In genomic region chr15:77036989-77037277, GRCm38 (mm10) we compare ENCODE assay signal across 9 mouse cellular contexts. TPM values are rescaled to one million over a fixed set of nuclear protein-coding genes. Genes with fewer than 3 reads are reported as not detected.
DNase-seq lines count a peak whose midpoint lies in the region; ATAC-seq and TF ChIP-seq lines count a peak whose summit lies in the region.
"Had no signal": no experiment of that assay in that cellular context is flagged by ENCODE, and none has a peak within 500 bp of the region (broad histone marks: within the 10 kb centered on the region; RNA-seq: fewer than 3 reads in every experiment).

No protein-coding gene starts in this region.

- no peaks in the 10 kb centered on the region for H3K36me3 ChIP-seq in liver, adult 2 months (ENCODE audit: control insufficient read depth, insufficient read depth, low read length)
- no peaks in the 10 kb centered on the region for H3K36me3 ChIP-seq in embryonic facial prominence, embryonic 14.5 days (ENCODE audit: control insufficient read depth, insufficient read depth, low read length)
- H3K36me3 ChIP-seq in hindbrain, postnatal 0 days (ENCODE audit: insufficient read depth, low read length), result no peaks in the 10 kb centered on the region
- no peaks in the 10 kb centered on the region for H3K36me3 ChIP-seq in neural tube, embryonic 12.5 days

- no peak overlapping the region for H3K4me3 ChIP-seq in liver, adult 2 months (ENCODE audit: insufficient read depth, low read depth, low read length)
- no peak overlapping the region for H3K4me3 ChIP-seq in embryonic facial prominence, embryonic 14.5 days (ENCODE audit: low read depth, low read length)
- H3K4me3 ChIP-seq in hindbrain, postnatal 0 days (ENCODE audit: low read length), result no peak overlapping the region
- no peak overlapping the region for H3K4me3 ChIP-seq in neural tube, embryonic 12.5 days

- TF ChIP-seq CTCF in liver, adult 2 months (IDR thresholded peaks at IDR 0.05; ENCODE audit: low read depth, low read length), result no peak
- no peak for TF ChIP-seq CTCF in hindbrain, postnatal 0 days (IDR thresholded peaks at IDR 0.05; ENCODE audit: low read depth)

- no peaks in the 10 kb centered on the region for H3K27me3 ChIP-seq in liver, adult 2 months (ENCODE audit: control insufficient read depth, insufficient read depth, low read length)
- no peaks in the 10 kb centered on the region for H3K27me3 ChIP-seq in embryonic facial prominence, embryonic 14.5 days (replicated peaks; ENCODE audit: control insufficient read depth, insufficient read depth, low read length)
- no peaks in the 10 kb centered on the region for H3K27me3 ChIP-seq in hindbrain, postnatal 0 days (ENCODE audit: insufficient read depth, low read length)
- no peaks in the 10 kb centered on the region for H3K27me3 ChIP-seq in neural tube, embryonic 12.5 days (replicated peaks)

- peak overlapping the region; percentile 39 for H3K4me2 ChIP-seq in embryonic facial prominence, embryonic 14.5 days (ENCODE audit: low read depth, low read length)
- no peak overlapping the region for H3K4me2 ChIP-seq in hindbrain, postnatal 0 days (ENCODE audit: low read depth, low read length)
- H3K4me2 ChIP-seq in neural tube, embryonic 12.5 days (replicated peaks), result no peak overlapping the region; the same call in 1 of the 2 replicates

- no peak for TF ChIP-seq POLR2A in liver, adult 2 months (IDR thresholded peaks at IDR 0.05; ENCODE audit: extremely low read depth, insufficient read depth, low read length)

- peak overlapping the region; percentile 45 for H3K27ac ChIP-seq in liver, adult 2 months (replicated peaks; ENCODE audit: insufficient read depth, low read depth, low read length)
- H3K27ac ChIP-seq in embryonic facial prominence, embryonic 14.5 days (replicated peaks; ENCODE audit: low read depth, low read length), result peak overlapping the region; percentile 99
- peak overlapping the region; percentile 88 for H3K27ac ChIP-seq in hindbrain, postnatal 0 days
- peak overlapping the region; percentile 62 for H3K27ac ChIP-seq in neural tube, embryonic 12.5 days

- H3K9me3 ChIP-seq in embryonic facial prominence, embryonic 14.5 days (ENCODE audit: control insufficient read depth, low read length), result no peaks in the 10 kb centered on the region
- H3K9me3 ChIP-seq in hindbrain, postnatal 0 days (ENCODE audit: low read length), result no peaks in the 10 kb centered on the region
- no peaks in the 10 kb centered on the region for H3K9me3 ChIP-seq in neural tube, embryonic 12.5 days

- H3K4me1 ChIP-seq in liver, adult 2 months (ENCODE audit: control insufficient read depth, insufficient read depth, low read length), result peaks cover 7% of the 10 kb centered on the region; the same call in 1 of the 2 replicates
- peaks cover 44% of the 10 kb centered on the region for H3K4me1 ChIP-seq in embryonic facial prominence, embryonic 14.5 days (ENCODE audit: control insufficient read depth, insufficient read depth, low read length)
- H3K4me1 ChIP-seq in hindbrain, postnatal 0 days (ENCODE audit: insufficient read depth, low read length), result peaks cover 13% of the 10 kb centered on the region
- H3K4me1 ChIP-seq in neural tube, embryonic 12.5 days, result peaks cover 18% of the 10 kb centered on the region

- ATAC-seq in embryonic facial prominence, embryonic 14.5 days (ENCODE audit: low read depth), result no peak
- ATAC-seq in hindbrain, postnatal 0 days, result 0 out of 2 replicates have a peak, but pooled peaks have one; percentile 11
- ATAC-seq in neural tube, embryonic 12.5 days (ENCODE audit: low FRiP score, low read depth), result no peak

- H3K9ac ChIP-seq in liver, adult 2 months (ENCODE audit: low read depth, low read length), result no peak overlapping the region
- H3K9ac ChIP-seq in embryonic facial prominence, embryonic 14.5 days (ENCODE audit: low read depth, low read length), result peak overlapping the region; percentile 53
- H3K9ac ChIP-seq in hindbrain, postnatal 0 days (replicated peaks; ENCODE audit: low read length), result peak overlapping the region; percentile 33; the same call in 1 of the 2 replicates
- H3K9ac ChIP-seq in neural tube, embryonic 12.5 days, result 0 out of 2 replicates have a peak overlapping the region, but pooled peaks have one; percentile 29

- DNase-seq in liver, adult 2 months (ENCODE audit: extremely low read depth, low read depth, low spot score), result no peak
- no peak for DNase-seq in liver
- DNase-seq in embryonic facial prominence, embryonic 14.5 days (ENCODE audit: low spot score), result no peak
- no peak for DNase-seq in hindbrain, postnatal 0 days (ENCODE audit: low spot score)
- DNase-seq in adrenal gland, postnatal 14 days, result no peak
- DNase-seq in spleen, postnatal 36 days (ENCODE audit: low spot score in 2 of 2), result no peak
- DNase-seq in kidney, postnatal 25 days, result no peak

- no peaks in the 10 kb centered on the region for H3K79me2 ChIP-seq in liver, adult 2 months (ENCODE audit: control insufficient read depth, insufficient read depth, low read length)

- 64% methylated on average over 2 of the region's 2 CpGs for WGBS in liver, adult 2 months
- 26% methylated on average over 2 of the region's 2 CpGs for WGBS in embryonic facial prominence, embryonic 14.5 days
- WGBS in hindbrain, postnatal 0 days, result 47% methylated on average over 2 of the region's 2 CpGs
- 65% methylated on average over 2 of the region's 2 CpGs for WGBS in neural tube, embryonic 12.5 days

RNA-seq across cellular contexts. Expression of gene Apol6, which starts 7.6 kb away (rescaled TPM):
- total RNA-seq in liver, adult 2 months (2014; rRNA removed), result 0.07 and 0.37 TPM in 2 replicates
- 0.04 TPM in 1 of 2 replicates, not detected in the other for polyA plus RNA-seq in liver, adult 2 months (2012; rRNA removed)
- 0.21 TPM in 2 replicates for polyA plus RNA-seq in embryonic facial prominence, embryonic 14.5 days (2014; fragmentation: Nextera tagmentation; extraction: Ambion mirVana)
- 1.1 TPM in 1 of 2 replicates, not detected in the other for total RNA-seq in hindbrain, postnatal 0 days (2014; rRNA removed)
- polyA plus RNA-seq in hindbrain, postnatal 0 days (2015; fragmentation: Nextera tagmentation; extraction: Ambion mirVana), result 0.35 TPM in 1 of 2 replicates, not detected in the other
- not detected in 2 replicates for polyA plus RNA-seq in neural tube, embryonic 12.5 days (2016; fragmentation: Nextera tagmentation; extraction: Ambion mirVana)
- 24.3 and 26.2 TPM in 2 replicates for total RNA-seq in adrenal gland, postnatal 14 days (2021)
- total RNA-seq: left cerebral cortex, postnatal 4 days had no signal

RNA-seq across cellular contexts. Expression of gene Mb, which starts 13.5 kb away (rescaled TPM):
- total RNA-seq in liver, adult 2 months (2014; rRNA removed), result 0.54 and 7.1 TPM in 2 replicates
- polyA plus RNA-seq in liver, adult 2 months (2012; rRNA removed), result 0.39 TPM in 1 of 2 replicates, not detected in the other
- polyA plus RNA-seq in embryonic facial prominence, embryonic 14.5 days (2014; fragmentation: Nextera tagmentation; extraction: Ambion mirVana), result 12.9 and 13.9 TPM in 2 replicates
- total RNA-seq in hindbrain, postnatal 0 days (2014; rRNA removed), result 0.65 TPM in 1 of 2 replicates, not detected in the other
- 0.20 and 0.28 TPM in 2 replicates for polyA plus RNA-seq in hindbrain, postnatal 0 days (2015; fragmentation: Nextera tagmentation; extraction: Ambion mirVana)
- polyA plus RNA-seq in neural tube, embryonic 12.5 days (2016; fragmentation: Nextera tagmentation; extraction: Ambion mirVana), result 1.6 and 2.0 TPM in 2 replicates
- 5.9 and 6.8 TPM in 2 replicates for total RNA-seq in adrenal gland, postnatal 14 days (2021)
- total RNA-seq: left cerebral cortex, postnatal 4 days had no signal

Comparison
In these comparisons a context has a peak if more than half of its experiments do, and no peak if none do; other contexts are left out.
1. H3K27ac ChIP-seq: peak in every context shown above with its lines; median percentile 99 in embryonic facial prominence, embryonic 14.5 days; 88 in hindbrain, postnatal 0 days; 62 in neural tube, embryonic 12.5 days; 45 in liver, adult 2 months.